Mouse (Mus musculus) forebrain, embryonic 15.5 days (tissue): ENCODE measurements around the gene Pml. TPM values are rescaled to one million over a fixed set of nuclear protein-coding genes. Genes with fewer than 3 reads are reported as not detected.
A peak's percentile ranks its signal among the peaks of the same experiment; 100 is the strongest.

Source experiments
- ATAC-seq: fragments of 200-750 bp; cut with Nextera tagmentation; replicated peaks from 2 replicates; pipeline ENCODE4 v1.8.0; 2017; ENCODE audit warnings: mild to moderate bottlenecking, moderate TSS enrichment, moderate library complexity
- H3K27ac ChIP-seq: fragments of 300-500 bp; sonication (generic); replicated peaks from 2 replicates; pipeline ENCODE4 v1.5.1; 2015; ENCODE audit warnings: mild to moderate bottlenecking, inconsistent platforms
- H3K27me3 ChIP-seq: fragments of 300-500 bp; sonication (generic); 2 replicates; pipeline ENCODE4 v1.6.1; 2015; ENCODE audit warnings: inconsistent platforms
- H3K36me3 ChIP-seq: fragments of 300-500 bp; sonication (generic); 2 replicates; pipeline ENCODE4 v1.6.1; 2015; ENCODE audit warnings: mild to moderate bottlenecking, inconsistent platforms
- H3K4me1 ChIP-seq: fragments of 300-500 bp; sonication (generic); 2 replicates; pipeline ENCODE4 v1.6.1; 2015; ENCODE audit warnings: inconsistent platforms
- H3K4me2 ChIP-seq: fragments of 300-500 bp; sonication (generic); replicated peaks from 2 replicates; pipeline ENCODE4 v1.6.1; 2015; ENCODE audit warnings: mild to moderate bottlenecking, inconsistent platforms
- H3K4me3 ChIP-seq: fragments of 300-500 bp; sonication (generic); 2 replicates; pipeline ENCODE4 v1.5.1; 2015; ENCODE audit warnings: mild to moderate bottlenecking, inconsistent platforms
- H3K9ac ChIP-seq: fragments of 300-500 bp; sonication (generic); replicated peaks from 2 replicates; pipeline ENCODE4 v1.6.1; 2015; ENCODE audit warnings: mild to moderate bottlenecking, inconsistent platforms
- H3K9me3 ChIP-seq: fragments of 300-500 bp; sonication (generic); 2 replicates; pipeline ENCODE4 v1.6.1; 2016; ENCODE audit warnings: inconsistent platforms
- WGBS: fragments of 180-500 bp; shearing (Covaris S2); methylation state at CpG from one replicate; pipeline ENCODE4 v1.1.7; 2015; ENCODE audit warnings: mixed read lengths; 5-methylcytosine and 5-hydroxymethylcytosine counted together
- polyA plus RNA-seq: library from polyadenylated mRNA; unstranded; fragments of >200 nt; fragmentation: Nextera tagmentation; extraction: Ambion mirVana; gene quantifications from 2 replicates; pipeline ENCODE4 v1.2.1, GENCODE M21; 2015

Pml gene
- 7.5 and 8.8 TPM in 2 replicates for polyA plus RNA-seq

DNA sequence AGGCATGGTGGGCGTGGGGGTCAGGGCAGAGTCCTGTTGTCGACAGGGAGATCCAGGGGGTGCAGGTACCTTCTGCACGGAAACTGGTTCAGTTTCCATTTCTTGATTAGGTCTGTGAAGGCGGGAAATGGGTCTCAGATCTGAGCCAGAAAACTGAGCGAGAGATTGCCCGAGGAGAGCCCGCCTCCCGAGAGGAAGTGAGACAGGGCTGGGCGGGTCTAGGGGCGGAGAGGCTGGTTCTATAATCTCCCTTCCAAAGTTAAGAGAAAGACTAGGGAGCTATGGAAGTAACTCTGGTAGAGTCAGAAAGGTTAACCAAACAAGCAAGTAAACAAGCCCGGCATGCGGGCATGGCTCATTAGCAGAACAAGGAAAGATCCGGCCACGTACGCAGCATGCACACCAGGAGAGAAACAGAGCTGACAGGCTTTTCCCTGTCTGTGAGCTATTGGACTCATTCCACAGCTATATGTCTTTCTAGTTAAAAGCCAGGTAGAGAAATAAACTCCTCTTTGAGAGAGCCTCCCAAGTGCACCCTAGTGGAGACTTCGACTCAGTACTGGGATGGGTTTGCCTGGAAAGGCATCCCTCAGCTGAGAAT is at the start of gene Pml:
Gene Pml (minus strand): TSS at position 195 of the 601 bp plus-strand sequence.
- Histone ChIP-seq H3K27me3 (no peaks in the 10 kb centered on the region), H3K36me3 (no peaks in the 10 kb centered on the region), H3K4me2 (peak within 1 kb of the TSS; percentile 51), H3K9ac (peak within 1 kb of the TSS; percentile 51), H3K9me3 (no peaks in the 10 kb centered on the region), H3K4me3 (peak within 1 kb of the TSS; percentile 43), H3K27ac (peak within 1 kb of the TSS; percentile 55), H3K4me1 (peaks cover 42% of the 10 kb centered on the region)
- 1% methylated on average over 16 of the region's 16 CpGs for WGBS
- ATAC-seq = no peak

DNA sequence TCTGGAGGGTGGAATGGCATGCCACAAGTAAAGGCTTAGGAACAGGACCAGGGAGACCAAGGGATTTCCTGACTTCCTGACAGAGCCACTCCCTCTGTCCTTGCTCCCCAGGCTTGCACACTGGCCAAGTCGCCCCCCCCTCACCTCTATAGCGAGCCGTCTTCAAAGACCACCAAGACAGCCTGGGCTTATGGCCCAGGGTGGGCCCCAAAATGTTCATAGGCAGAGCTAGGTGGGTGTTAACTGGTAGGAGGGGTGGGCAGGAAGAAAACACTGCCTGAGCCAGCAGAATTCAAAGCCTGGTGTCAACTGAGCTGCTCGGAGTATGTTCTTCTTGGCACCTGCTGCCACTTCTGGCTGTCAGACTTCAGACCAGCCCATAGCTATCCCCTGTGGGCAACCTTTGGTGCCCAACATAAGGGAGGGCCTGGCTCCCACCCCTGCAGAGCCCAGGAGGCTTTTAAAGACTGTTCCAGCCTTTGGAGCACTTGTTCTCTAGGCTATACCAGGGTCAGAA is 48.4 kb upstream of the Pml start:
- Histone ChIP-seq H3K4me1 (peaks cover 4% of the 10 kb centered on the region; the same call in 1 of the 2 replicates), H3K27me3 (no peaks in the 10 kb centered on the region), H3K27ac (no peak overlapping the region), H3K4me3 (no peak overlapping the region), H3K36me3 (no peaks in the 10 kb centered on the region), H3K4me2 (no peak overlapping the region), H3K9me3 (no peaks in the 10 kb centered on the region), H3K9ac (no peak overlapping the region)
- WGBS = 54% methylated on average over 4 of the region's 4 CpGs
- ATAC-seq = no peak

DNA sequence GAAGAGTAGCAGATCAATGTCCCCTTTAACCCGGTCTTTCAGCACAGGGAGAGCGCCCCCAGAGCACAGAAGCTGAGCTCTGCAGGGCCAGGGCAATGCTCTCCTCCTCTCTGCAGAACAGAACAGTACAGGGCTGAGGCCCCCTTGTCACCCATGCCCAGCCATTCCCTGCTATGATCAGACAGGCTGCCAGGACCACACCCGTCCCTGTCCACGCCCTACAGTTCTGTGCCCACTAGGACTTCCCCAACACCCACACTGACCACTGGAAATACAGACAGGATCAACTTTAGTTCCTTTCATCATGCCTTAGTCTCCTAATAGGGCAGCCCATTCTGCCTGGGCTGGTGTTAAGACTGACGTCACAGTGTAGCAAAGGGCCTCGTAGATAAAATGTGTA is 47.5 kb upstream of the Pml start:
- H3K27ac ChIP-seq = no peak overlapping the region
- no peaks in the 10 kb centered on the region for H3K9me3 ChIP-seq
- no peaks in the 10 kb centered on the region for H3K36me3 ChIP-seq
- no peak for ATAC-seq
- H3K27me3 ChIP-seq = no peaks in the 10 kb centered on the region
- WGBS = 90% methylated on average over 6 of the region's 6 CpGs
- no peak overlapping the region for H3K4me2 ChIP-seq
- H3K4me3 ChIP-seq = no peak overlapping the region
- peaks cover 4% of the 10 kb centered on the region; the same call in 1 of the 2 replicates for H3K4me1 ChIP-seq
- no peak overlapping the region for H3K9ac ChIP-seq

DNA sequence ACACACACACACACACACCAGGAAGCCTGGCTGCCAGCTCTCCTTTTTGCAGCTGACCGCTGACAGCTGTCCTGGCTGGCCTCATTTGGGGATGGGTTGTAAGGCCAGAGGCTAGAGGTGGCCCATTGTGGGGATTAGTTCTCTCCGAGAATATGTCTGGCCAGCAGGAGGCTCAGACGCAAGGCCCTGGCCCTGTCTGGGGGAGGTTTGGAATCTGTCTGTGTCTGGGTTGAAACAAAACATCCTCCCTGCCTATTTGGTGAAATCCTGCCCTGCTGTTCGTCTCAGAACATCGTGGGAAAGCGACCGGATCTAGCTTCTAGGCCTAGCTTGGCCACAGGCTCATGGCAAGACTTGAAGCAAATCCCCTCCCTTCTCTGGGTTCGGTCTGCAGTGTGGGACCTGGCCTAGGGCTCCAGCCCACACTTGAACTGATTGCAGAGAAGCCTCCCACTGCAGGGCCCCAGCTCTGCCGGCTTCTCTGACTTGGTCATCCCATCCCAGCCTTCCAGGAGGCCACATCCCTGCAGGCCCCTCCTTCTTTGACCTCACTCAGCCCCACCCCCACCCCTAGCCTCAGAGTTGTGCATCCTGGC is 46.3 kb upstream of the Pml start:
- ATAC-seq = no peak
- Histone ChIP-seq H3K36me3 (no peaks in the 10 kb centered on the region), H3K27me3 (no peaks in the 10 kb centered on the region), H3K4me1 (peaks cover 4% of the 10 kb centered on the region; the same call in 1 of the 2 replicates), H3K4me2 (no peak overlapping the region), H3K9ac (no peak overlapping the region), H3K9me3 (no peaks in the 10 kb centered on the region), H3K27ac (0 out of 2 replicates have a peak overlapping the region, but pooled peaks have one; percentile 11), H3K4me3 (no peak overlapping the region)
- 15% methylated on average over 9 of the region's 9 CpGs for WGBS

DNA sequence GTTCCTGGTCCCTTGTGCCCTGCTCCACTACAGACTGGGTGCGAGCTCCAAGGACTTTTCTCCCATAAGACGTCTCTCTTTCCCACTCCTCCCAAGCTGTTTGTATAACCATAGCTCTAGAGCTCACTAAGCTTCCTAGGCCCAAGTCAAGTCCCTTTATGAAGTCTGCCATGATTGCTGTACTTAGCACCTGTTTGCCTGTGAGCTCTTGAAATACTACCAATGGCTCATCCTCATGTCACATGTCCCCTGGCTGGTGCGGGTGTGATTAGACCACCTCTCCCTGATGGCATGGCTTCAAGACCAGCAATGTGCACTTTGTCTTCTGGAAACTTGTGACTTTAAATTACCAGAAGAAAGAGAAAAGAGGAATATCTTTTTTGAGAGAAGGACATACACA is 45.8 kb upstream of the Pml start:
- no peak overlapping the region for H3K27ac ChIP-seq
- 76% methylated on average over 3 of the region's 3 CpGs for WGBS
- no peak for ATAC-seq
- no peaks in the 10 kb centered on the region for H3K27me3 ChIP-seq
- H3K9me3 ChIP-seq = no peaks in the 10 kb centered on the region
- no peak overlapping the region for H3K4me3 ChIP-seq
- H3K36me3 ChIP-seq = no peaks in the 10 kb centered on the region
- H3K9ac ChIP-seq = no peak overlapping the region
- no peak overlapping the region for H3K4me2 ChIP-seq
- peaks cover 4% of the 10 kb centered on the region; the same call in 1 of the 2 replicates for H3K4me1 ChIP-seq

DNA sequence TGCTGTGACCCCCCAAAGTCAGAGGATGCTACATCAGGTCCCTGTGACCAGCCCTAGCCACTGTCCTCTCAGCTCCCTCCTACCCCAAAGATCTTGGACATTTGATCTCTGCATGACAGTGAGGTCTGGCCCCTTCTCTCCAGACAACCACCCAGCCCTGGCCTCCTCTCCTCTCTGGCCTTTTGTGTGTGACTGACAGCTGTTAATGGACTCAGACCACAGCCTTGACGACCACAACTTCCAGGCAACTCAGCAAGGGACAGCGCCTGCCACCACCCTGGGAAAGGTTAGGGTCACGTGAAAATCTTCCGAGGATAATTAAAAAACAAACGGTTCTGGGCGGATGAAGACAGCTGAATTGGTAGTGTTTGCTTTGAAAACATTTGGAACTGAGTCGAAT is 44.9 kb upstream of the Pml start:
- Histone ChIP-seq H3K4me3 (no peak overlapping the region), H3K27ac (no peak overlapping the region), H3K36me3 (no peaks in the 10 kb centered on the region), H3K9me3 (no peaks in the 10 kb centered on the region), H3K27me3 (no peaks in the 10 kb centered on the region), H3K9ac (no peak overlapping the region), H3K4me1 (peaks cover 4% of the 10 kb centered on the region; the same call in 1 of the 2 replicates), H3K4me2 (no peak overlapping the region)
- WGBS = 68% methylated on average over 7 of the region's 7 CpGs
- no peak for ATAC-seq

DNA sequence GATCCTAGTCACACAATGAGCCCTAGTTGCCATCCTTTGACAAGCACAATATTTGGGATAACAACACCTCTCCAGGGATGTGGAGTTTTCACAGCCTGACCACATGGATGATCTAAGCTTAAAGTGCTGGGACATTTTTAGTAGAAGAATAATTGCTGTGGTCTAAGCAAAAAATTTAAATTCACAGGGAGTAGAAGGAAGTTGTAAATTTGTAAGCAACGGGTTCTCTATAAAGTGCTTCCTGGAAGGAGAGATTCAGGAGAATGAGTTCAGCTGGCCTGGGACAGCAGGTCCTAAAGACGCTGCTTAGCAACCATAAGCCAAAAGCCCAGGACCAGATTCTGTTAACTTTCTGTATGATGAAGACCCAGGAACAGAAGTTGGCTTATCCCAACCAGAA is 40.3 kb upstream of the Pml start:
- Histone ChIP-seq H3K36me3 (no peaks in the 10 kb centered on the region), H3K9ac (no peak overlapping the region), H3K27ac (no peak overlapping the region), H3K9me3 (no peaks in the 10 kb centered on the region), H3K27me3 (no peaks in the 10 kb centered on the region), H3K4me1 (no peaks in the 10 kb centered on the region), H3K4me3 (no peak overlapping the region), H3K4me2 (no peak overlapping the region)
- WGBS = 86% methylated on average over 2 of the region's 2 CpGs
- ATAC-seq = no peak

DNA sequence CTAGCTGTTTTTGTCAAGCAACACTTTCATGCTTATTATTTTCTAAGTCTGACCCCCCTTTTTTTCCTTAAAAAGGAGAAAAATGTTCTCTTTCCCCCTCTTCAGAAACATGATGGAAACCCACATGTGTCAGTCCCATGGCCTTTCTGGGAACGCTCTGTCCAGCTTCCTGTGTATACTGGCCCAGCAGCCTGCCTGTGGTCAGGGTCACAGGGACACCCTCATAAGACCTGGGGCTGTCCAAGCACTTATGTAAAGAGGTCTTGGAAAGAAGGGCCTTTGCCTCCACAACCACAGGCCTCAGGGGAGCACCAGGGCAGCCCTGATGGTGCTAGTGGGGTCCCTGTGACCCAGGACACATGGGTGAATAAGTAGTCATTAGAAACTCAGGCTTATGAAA is 39.5 kb upstream of the Pml start:
- no peak overlapping the region for H3K4me3 ChIP-seq
- no peak overlapping the region for H3K4me2 ChIP-seq
- no peak overlapping the region for H3K27ac ChIP-seq
- WGBS = 97% methylated on average over 1 of the region's 1 CpGs
- no peak for ATAC-seq
- H3K27me3 ChIP-seq = no peaks in the 10 kb centered on the region
- H3K36me3 ChIP-seq = no peaks in the 10 kb centered on the region
- no peaks in the 10 kb centered on the region for H3K4me1 ChIP-seq
- no peaks in the 10 kb centered on the region for H3K9me3 ChIP-seq
- no peak overlapping the region for H3K9ac ChIP-seq

DNA sequence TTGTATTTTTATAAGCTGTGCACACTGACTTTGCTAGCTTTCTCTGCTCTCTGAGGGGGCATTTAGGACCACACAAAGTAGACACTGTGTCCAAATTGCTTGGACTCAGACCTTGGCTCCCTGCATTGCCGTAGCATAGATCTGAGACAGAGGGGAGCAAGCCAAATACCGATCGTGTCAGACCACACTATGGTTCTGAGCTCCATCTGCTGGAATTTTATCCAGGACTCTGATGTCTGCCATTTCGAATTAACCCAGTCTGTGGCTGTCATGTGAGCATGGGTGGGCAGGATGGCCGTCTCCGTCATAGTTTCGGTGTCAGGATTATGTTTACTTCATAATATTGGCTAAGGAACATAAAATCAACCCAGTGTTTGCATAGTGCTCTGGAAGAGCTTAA is 33.8 kb upstream of the Pml start:
- H3K4me2 ChIP-seq = no peak overlapping the region
- H3K9me3 ChIP-seq = no peaks in the 10 kb centered on the region
- H3K36me3 ChIP-seq = no peaks in the 10 kb centered on the region
- H3K27ac ChIP-seq = no peak overlapping the region
- H3K27me3 ChIP-seq = no peaks in the 10 kb centered on the region
- no peak overlapping the region for H3K9ac ChIP-seq
- no peak overlapping the region for H3K4me3 ChIP-seq
- 67% methylated on average over 7 of the region's 7 CpGs for WGBS
- H3K4me1 ChIP-seq = peaks cover 8% of the 10 kb centered on the region
- ATAC-seq = no peak

DNA sequence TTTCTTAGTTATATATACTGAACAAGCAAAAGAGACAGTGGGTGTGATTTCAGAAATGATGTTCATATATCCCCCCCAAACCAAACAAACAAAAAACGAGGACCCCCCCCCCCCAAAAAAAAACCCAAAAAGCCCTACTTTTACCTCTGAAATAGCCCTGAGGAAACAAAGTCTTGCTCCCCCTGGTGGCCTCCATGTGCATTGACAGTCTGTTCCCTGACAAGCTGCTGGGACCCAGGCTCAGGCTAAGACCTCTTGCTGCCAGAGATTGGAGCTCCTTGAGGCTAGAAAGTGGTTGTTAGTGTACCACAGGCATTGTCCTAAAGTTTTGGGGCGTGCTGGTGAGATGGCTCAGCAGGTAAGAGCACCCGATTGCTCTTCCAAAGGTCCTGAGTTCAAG is 32.0 kb upstream of the Pml start:
- Histone ChIP-seq H3K27me3 (no peaks in the 10 kb centered on the region), H3K9ac (no peak overlapping the region), H3K36me3 (no peaks in the 10 kb centered on the region), H3K4me1 (peaks cover 8% of the 10 kb centered on the region), H3K4me3 (no peak overlapping the region), H3K9me3 (no peaks in the 10 kb centered on the region), H3K4me2 (no peak overlapping the region), H3K27ac (no peak overlapping the region)
- no peak for ATAC-seq
- 52% methylated on average over 3 of the region's 3 CpGs for WGBS

DNA sequence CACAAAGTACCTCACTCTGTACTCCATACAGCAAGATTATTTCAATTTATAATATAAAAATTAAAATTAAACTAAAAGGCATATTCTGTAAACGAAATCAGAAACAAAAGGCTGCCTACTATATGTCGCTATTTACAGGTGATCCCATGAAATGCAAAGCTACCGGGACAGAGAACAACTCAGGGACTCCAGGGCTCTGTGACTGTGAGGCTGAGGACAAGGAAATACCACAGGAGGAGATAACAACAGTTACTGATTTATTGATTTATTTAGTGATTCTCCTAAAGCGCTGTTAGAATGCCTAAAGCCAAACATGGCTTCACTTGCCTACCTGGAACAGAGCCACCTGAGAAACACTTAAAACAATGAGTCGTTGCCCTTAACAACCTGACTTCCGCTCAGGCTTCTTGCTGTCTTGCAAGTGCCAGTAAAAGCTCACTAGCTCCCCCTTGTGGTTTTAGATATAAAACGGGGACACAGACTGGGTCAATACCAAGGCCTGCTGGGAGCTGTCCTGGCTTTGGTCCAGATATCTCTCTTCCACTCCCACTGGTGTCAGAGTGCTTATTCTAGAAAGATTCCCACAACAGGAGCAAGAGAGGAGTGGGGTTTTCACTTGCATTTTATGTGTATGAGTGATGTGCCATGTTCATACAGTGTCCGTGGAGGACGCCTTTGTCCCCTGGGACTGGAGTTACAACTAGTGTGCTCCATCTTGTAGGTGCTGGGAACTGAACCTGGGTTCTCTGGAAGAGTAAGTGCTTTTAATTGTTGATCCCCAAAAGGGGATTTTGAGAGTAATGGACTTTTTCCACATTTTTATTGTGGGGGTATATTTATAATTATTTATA is 30.9 kb upstream of the Pml start:
- peaks cover 10% of the 10 kb centered on the region for H3K4me1 ChIP-seq
- no peak overlapping the region for H3K9ac ChIP-seq
- H3K4me3 ChIP-seq = no peak overlapping the region
- H3K4me2 ChIP-seq = no peak overlapping the region
- no peak overlapping the region for H3K27ac ChIP-seq
- no peaks in the 10 kb centered on the region for H3K9me3 ChIP-seq
- peak; percentile 41; the same call in 1 of the 2 replicates for ATAC-seq
- no peaks in the 10 kb centered on the region for H3K36me3 ChIP-seq
- WGBS = 34% methylated on average over 9 of the region's 9 CpGs
- H3K27me3 ChIP-seq = no peaks in the 10 kb centered on the region

DNA sequence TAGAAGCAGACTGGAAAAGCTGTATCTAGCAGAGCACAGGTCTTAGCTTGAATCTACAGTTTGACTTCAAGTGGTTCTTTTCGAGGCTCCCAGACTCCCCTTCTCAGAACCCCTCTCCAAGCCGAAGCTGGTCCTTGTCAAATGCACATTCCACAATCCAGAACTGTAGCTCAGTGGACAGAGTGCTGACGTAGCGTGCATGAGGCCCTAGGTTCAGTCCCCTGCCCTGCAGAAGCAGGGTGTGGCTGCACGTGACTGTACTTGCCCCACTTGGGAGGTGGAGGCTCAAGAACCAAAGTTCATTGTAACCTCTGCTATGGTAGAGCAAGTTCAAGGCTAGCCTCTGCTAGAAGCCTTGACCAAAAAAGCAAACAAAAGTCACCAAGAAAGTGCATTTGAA is 30.2 kb upstream of the Pml start:
- 75% methylated on average over 5 of the region's 5 CpGs for WGBS
- H3K4me1 ChIP-seq = peaks cover 15% of the 10 kb centered on the region
- H3K9me3 ChIP-seq = no peaks in the 10 kb centered on the region
- no peak overlapping the region for H3K4me2 ChIP-seq
- no peak overlapping the region for H3K27ac ChIP-seq
- ATAC-seq = no peak
- H3K9ac ChIP-seq = no peak overlapping the region
- no peaks in the 10 kb centered on the region for H3K27me3 ChIP-seq
- no peak overlapping the region for H3K4me3 ChIP-seq
- no peaks in the 10 kb centered on the region for H3K36me3 ChIP-seq
